Mouse (Mus musculus) brain, embryonic 14.5 days (tissue): ENCODE results near the gene Dgkg. TPM values are rescaled to one million over a fixed set of nuclear protein-coding genes. Genes with fewer than 3 reads are reported as not detected.

ENCODE experiments used
- DNase-seq: peaks from one replicate; pipeline ENCODE4 v3.0.0-alpha.2; 2011; ENCODE audit warnings: low read depth
- CTCF ChIP-seq: fragments of 200-500 bp; IDR thresholded peaks from 2 replicates; pipeline ENCODE4 v1.5.1; 2012; ENCODE audit warnings: inconsistent platforms, mild to moderate bottlenecking, moderate library complexity, borderline replicate concordance; ENCODE audit not compliant: insufficient read depth, insufficient read length; ENCODE audit errors: extremely low read depth
- POLR2A ChIP-seq: fragments of 200-500 bp; IDR thresholded peaks from 2 replicates; pipeline ENCODE4 v1.6.1; 2012; ENCODE audit warnings: mild to moderate bottlenecking, inconsistent platforms, borderline replicate concordance; ENCODE audit not compliant: poor library complexity, insufficient read depth, insufficient read length, severe bottlenecking; ENCODE audit errors: extremely low read depth
- polyA plus RNA-seq: library from polyadenylated mRNA; depleted of rRNA; stranded (reverse); fragments of >200 nt; gene quantifications from 2 replicates; pipeline ENCODE4 v1.2.3, GENCODE M21; 2012; rRNA removed

Gene Dgkg
- 0.29 and 0.36 TPM in 2 replicates for polyA plus RNA-seq

GRCm38 (mm10) chr16:22656533-22657444 lies at the start of gene Dgkg:
Gene Dgkg, minus strand, starts transcription at chr16:22657221.
- TF ChIP-seq POLR2A (no peak), CTCF (no peak)
- peak; percentile 57 for DNase-seq

GRCm38 (mm10) chr16:22704946-22705345 lies 47.9 kb upstream of the Dgkg start:
- DNase-seq: no peak
- TF ChIP-seq POLR2A (no peak), CTCF (no peak)

GRCm38 (mm10) chr16:22704136-22704535 lies 47.1 kb upstream of the Dgkg start:
- DNase-seq: no peak
- no peak for TF ChIP-seq POLR2A

- TF ChIP-seq POLR2A: no peak
- no peak for TF ChIP-seq CTCF
- peak; percentile 9 for DNase-seq
These were observed 42.1 kb upstream of the Dgkg start for GRCm38 (mm10) chr16:22698846-22699760.

GRCm38 (mm10) chr16:22698101-22698500 lies 41.1 kb upstream of the Dgkg start:
- no peak for DNase-seq
- TF ChIP-seq CTCF (no peak), POLR2A (no peak)

GRCm38 (mm10) chr16:22689622-22690021 lies 32.6 kb upstream of the Dgkg start:
- DNase-seq: no peak
- no peak for TF ChIP-seq CTCF
- no peak for TF ChIP-seq POLR2A

- no peak for TF ChIP-seq CTCF
- TF ChIP-seq POLR2A: no peak
These were observed 30.8 kb upstream of the Dgkg start for GRCm38 (mm10) chr16:22687711-22688230.

GRCm38 (mm10) chr16:22683605-22684004 lies 26.6 kb upstream of the Dgkg start:
- TF ChIP-seq POLR2A (no peak), CTCF (no peak)
- no peak for DNase-seq

More at GRCm38 (mm10) chr16:22687711-22688230, 30.8 kb upstream of the Dgkg start:
- peak; percentile 45 for DNase-seq

- no peak for TF ChIP-seq POLR2A
- no peak for TF ChIP-seq CTCF
- no peak for DNase-seq
These were observed 25.7 kb upstream of the Dgkg start for GRCm38 (mm10) chr16:22682727-22683126.

GRCm38 (mm10) chr16:22679641-22680040 lies 22.6 kb upstream of the Dgkg start:
- no peak for DNase-seq
- no peak for TF ChIP-seq POLR2A
- no peak for TF ChIP-seq CTCF

GRCm38 (mm10) chr16:22674636-22675035 lies 17.6 kb upstream of the Dgkg start:
- TF ChIP-seq CTCF: no peak
- no peak for DNase-seq

GRCm38 (mm10) chr16:22674164-22674563 lies 17.1 kb upstream of the Dgkg start:
- TF ChIP-seq POLR2A (no peak), CTCF (no peak)

More at GRCm38 (mm10) chr16:22674164-22674563, 17.1 kb upstream of the Dgkg start:
- DNase-seq: no peak
